Mouse (Mus musculus) hindbrain, embryonic 15.5 days (tissue): ENCODE results near the gene Apobec1. TPM values are rescaled to one million over a fixed set of nuclear protein-coding genes. Genes with fewer than 3 reads are reported as not detected.

ENCODE experiments used
- polyA plus RNA-seq: library from polyadenylated mRNA; unstranded; fragments of >200 nt; fragmentation: Nextera tagmentation; extraction: Ambion mirVana; gene quantifications from 2 replicates; pipeline ENCODE4 v1.2.1, GENCODE M21; 2015

The Apobec1 gene
- polyA plus RNA-seq, 1 experiment from 2014 or later: 1.4 TPM

Other genes with a start within 250 kb of the Apobec1 start
- 106 and 111 TPM in 2 replicates for gene Rimklb, start 103.7 kb downstream of the Apobec1 start, polyA plus RNA-seq
- gene Mfap5, start 96.6 kb downstream of the Apobec1 start, polyA plus RNA-seq: 2.8 and 3.5 TPM in 2 replicates
- gene Aicda, start 48.6 kb downstream of the Apobec1 start, polyA plus RNA-seq: 0.25 and 0.77 TPM in 2 replicates
- gene Gdf3, start 7.6 kb upstream of the Apobec1 start, polyA plus RNA-seq: 0.06 TPM in 1 of 2 replicates, not detected in the other
- not detected in 2 replicates for gene Dppa3, start 24.0 kb upstream of the Apobec1 start, polyA plus RNA-seq
- 0.09 and 0.25 TPM in 2 replicates for gene Nanog, start 105.0 kb upstream of the Apobec1 start, polyA plus RNA-seq
- 43.4 and 44.5 TPM in 2 replicates for gene Slc2a3, start 199.2 kb upstream of the Apobec1 start, polyA plus RNA-seq
- gene Foxj2, start 217.5 kb upstream of the Apobec1 start, polyA plus RNA-seq: 8.2 and 9.0 TPM in 2 replicates